Mouse (Mus musculus): Measurements from ENCODE around the gene Cyp46a1. TPM values are rescaled to one million over a fixed set of nuclear protein-coding genes. Genes with fewer than 3 reads are reported as not detected.

The Cyp46a1 gene
- polyA plus RNA-seq, 1 experiment from 2014 or later, result 6.6 TPM

Other genes with a start within 250 kb of the Cyp46a1 start
- gene Setd3, start 155.1 kb upstream of the Cyp46a1 start, polyA plus RNA-seq (2015; fragmentation: Nextera tagmentation; extraction: Ambion mirVana), result 84.3 and 87.2 TPM in 2 replicates
- gene Ccnk, start 154.8 kb upstream of the Cyp46a1 start, polyA plus RNA-seq (2015; fragmentation: Nextera tagmentation; extraction: Ambion mirVana), result 3.0 and 3.3 TPM in 2 replicates
- 4.9 and 6.1 TPM in 2 replicates for gene Ccdc85c, start 59.0 kb upstream of the Cyp46a1 start, polyA plus RNA-seq (2015; fragmentation: Nextera tagmentation; extraction: Ambion mirVana)
- 0.89 and 1.0 TPM in 2 replicates for gene Hhipl1, start 28.1 kb upstream of the Cyp46a1 start, polyA plus RNA-seq (2015; fragmentation: Nextera tagmentation; extraction: Ambion mirVana)
- gene Eml1, start 36.6 kb downstream of the Cyp46a1 start, polyA plus RNA-seq (2015; fragmentation: Nextera tagmentation; extraction: Ambion mirVana), result 107 and 117 TPM in 2 replicates
- gene Evl, start 220.3 kb downstream of the Cyp46a1 start, polyA plus RNA-seq (2015; fragmentation: Nextera tagmentation; extraction: Ambion mirVana), result 55.6 and 57.2 TPM in 2 replicates

Data from lung, embryonic 15.5 days (tissue).